Mouse (Mus musculus) spleen, adult 2 months (tissue): ENCODE results near the gene Desi1.

Source experiments
- CTCF ChIP-seq: fragments of 200-500 bp; IDR thresholded peaks from 2 replicates; pipeline ENCODE4 v1.5.1; 2011; ENCODE audit warnings: mild to moderate bottlenecking, inconsistent platforms; ENCODE audit not compliant: insufficient read depth, insufficient read length, insufficient replicate concordance; ENCODE audit errors: extremely low read depth
- POLR2A ChIP-seq: fragments of 200-500 bp; IDR thresholded peaks from 2 replicates; pipeline ENCODE4 v1.6.1; 2011; ENCODE audit warnings: low read depth, low read length, inconsistent platforms

DNA sequence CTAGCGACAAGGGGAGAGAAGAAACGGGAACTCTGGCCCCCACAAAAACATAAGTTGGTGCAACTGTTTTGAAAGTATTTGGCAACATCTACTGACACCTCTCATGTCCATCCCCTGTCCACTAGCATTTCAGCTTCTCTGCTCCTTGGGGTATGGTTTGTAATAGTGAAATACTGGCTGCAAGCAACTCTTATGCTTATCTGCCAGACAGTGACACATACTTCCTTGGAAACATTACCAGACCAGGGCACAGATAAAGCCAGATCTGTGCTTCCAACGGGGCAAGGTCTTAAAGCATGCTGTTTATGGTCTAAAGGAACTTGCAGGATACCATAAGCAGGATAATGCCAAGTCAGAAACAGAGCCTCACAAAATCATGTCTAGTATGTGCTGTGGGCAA, 74.8 kb downstream of the Desi1 start:
- TF ChIP-seq CTCF = no peak
- TF ChIP-seq POLR2A = no peak
